Mouse (Mus musculus): Measurements from ENCODE around the gene Tnnc2. TPM values are rescaled to one million over a fixed set of nuclear protein-coding genes. Genes with fewer than 3 reads are reported as not detected.
A peak's percentile ranks its signal among the peaks of the same experiment; 100 is the strongest.

The Tnnc2 gene
- polyA plus RNA-seq, 1 experiment from 2014 or later, result 11.2 TPM

DNA sequence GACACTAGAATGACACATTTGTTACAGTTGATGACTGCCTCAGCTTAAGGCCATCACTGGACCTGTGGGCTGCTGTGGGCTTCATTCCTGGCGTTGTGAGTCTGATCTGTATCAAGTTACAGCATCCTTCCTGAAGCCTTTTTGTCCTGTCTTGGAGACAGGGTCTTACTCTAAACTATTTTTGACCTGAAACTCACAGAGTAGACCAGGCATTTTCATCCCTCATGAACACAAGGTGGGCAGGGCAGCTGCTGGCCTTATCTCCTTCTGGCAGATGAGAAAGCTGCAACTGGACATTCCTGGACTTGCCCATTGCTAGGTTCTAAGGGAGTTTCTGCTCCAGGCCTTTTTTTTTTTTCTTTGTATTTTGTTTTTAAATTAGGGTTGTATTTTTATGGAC, 21.1 kb downstream of the Tnnc2 start:
- Histone ChIP-seq H3K36me3 (replicated peaks; ENCODE audit: control insufficient read depth, insufficient read depth, low read depth, low read length) (peaks cover 26% of the 10 kb centered on the region), H3K9ac (replicated peaks; ENCODE audit: low read length) (no peak overlapping the region), H3K4me3 (ENCODE audit: low read depth, low read length) (no peak overlapping the region), H3K4me1 (ENCODE audit: control insufficient read depth, insufficient read depth, low read length) (no peaks in the 10 kb centered on the region), H3K27me3 (ENCODE audit: control insufficient read depth, insufficient read depth, low read length) (no peaks in the 10 kb centered on the region), H3K9me3 (replicated peaks; ENCODE audit: control insufficient read depth, low read length) (no peaks in the 10 kb centered on the region), H3K27ac (replicated peaks; ENCODE audit: low read depth, low read length) (no peak overlapping the region), H3K4me2 (ENCODE audit: low read depth, low read length) (no peak overlapping the region)
- DNase-seq (ENCODE audit: low spot score), result no peak
- no peak for ATAC-seq (replicated peaks; ENCODE audit: insufficient number of reproducible peaks, low FRiP score, low TSS enrichment, low read depth)
- 60% methylated on average over 1 of the region's 1 CpGs for WGBS

DNA sequence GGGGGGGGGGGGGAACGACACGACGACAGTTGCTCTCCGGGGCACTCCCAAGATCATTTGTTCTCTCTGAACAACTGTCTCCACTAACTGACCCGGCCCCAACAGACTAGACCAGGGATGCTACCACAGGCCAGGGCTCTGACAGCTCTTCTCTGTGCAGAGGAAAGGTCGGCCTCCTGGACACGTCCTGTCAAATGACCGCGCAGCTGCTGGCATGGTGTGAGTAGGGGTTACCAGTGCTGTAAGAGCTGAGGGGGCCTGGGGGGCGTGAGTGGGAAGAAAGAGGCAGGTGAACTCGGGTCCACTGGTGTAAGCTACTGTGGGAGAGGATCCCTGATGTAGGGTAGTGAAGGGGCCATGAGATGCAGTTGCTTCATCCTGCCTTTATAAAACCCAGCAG, 21.9 kb downstream of the Tnnc2 start:
- ATAC-seq (replicated peaks; ENCODE audit: insufficient number of reproducible peaks, low FRiP score, low TSS enrichment, low read depth) (no peak), DNase-seq (ENCODE audit: low spot score) (no peak)
- no peak overlapping the region for H3K4me3 ChIP-seq (ENCODE audit: low read depth, low read length)
- H3K9ac ChIP-seq (replicated peaks; ENCODE audit: low read length), result no peak overlapping the region
- H3K27me3 ChIP-seq (ENCODE audit: control insufficient read depth, insufficient read depth, low read length), result no peaks in the 10 kb centered on the region
- no peak overlapping the region for H3K4me2 ChIP-seq (ENCODE audit: low read depth, low read length)
- peaks cover 23% of the 10 kb centered on the region for H3K36me3 ChIP-seq (replicated peaks; ENCODE audit: control insufficient read depth, insufficient read depth, low read depth, low read length)
- no peaks in the 10 kb centered on the region for H3K4me1 ChIP-seq (ENCODE audit: control insufficient read depth, insufficient read depth, low read length)
- 89% methylated on average over 11 of the region's 11 CpGs for WGBS
- no peak overlapping the region for H3K27ac ChIP-seq (replicated peaks; ENCODE audit: low read depth, low read length)
- H3K9me3 ChIP-seq (replicated peaks; ENCODE audit: control insufficient read depth, low read length), result no peaks in the 10 kb centered on the region

DNA sequence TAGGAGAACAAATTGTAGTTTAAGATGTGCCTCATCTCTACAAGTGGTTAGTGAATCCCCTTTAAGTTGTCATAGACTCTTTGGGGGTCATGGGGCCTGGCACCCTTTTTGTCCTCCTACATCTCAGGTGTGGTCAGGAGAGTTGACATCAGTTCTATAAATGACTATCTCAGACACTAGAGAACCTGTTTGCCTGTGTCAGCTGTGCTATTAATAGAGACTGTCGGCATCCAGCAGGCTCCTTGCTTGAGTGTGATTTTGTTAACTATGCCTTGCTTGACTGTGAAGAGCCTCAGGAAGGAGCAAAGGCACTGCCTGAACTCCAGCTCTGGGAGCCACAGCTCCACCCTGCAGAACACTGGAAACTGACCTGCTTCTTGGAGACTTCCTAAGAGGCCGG, 25.0 kb downstream of the Tnnc2 start:
- H3K4me3 ChIP-seq (ENCODE audit: low read depth, low read length), result no peak overlapping the region
- H3K27me3 ChIP-seq (ENCODE audit: control insufficient read depth, insufficient read depth, low read length), result no peaks in the 10 kb centered on the region
- H3K9me3 ChIP-seq (replicated peaks; ENCODE audit: control insufficient read depth, low read length), result no peaks in the 10 kb centered on the region
- no peak overlapping the region for H3K9ac ChIP-seq (replicated peaks; ENCODE audit: low read length)
- no peak overlapping the region for H3K27ac ChIP-seq (replicated peaks; ENCODE audit: low read depth, low read length)
- no peaks in the 10 kb centered on the region for H3K4me1 ChIP-seq (ENCODE audit: control insufficient read depth, insufficient read depth, low read length)
- ATAC-seq (replicated peaks; ENCODE audit: insufficient number of reproducible peaks, low FRiP score, low TSS enrichment, low read depth) (no peak), DNase-seq (ENCODE audit: low spot score) (no peak)
- WGBS, result 93% methylated on average over 2 of the region's 2 CpGs
- H3K36me3 ChIP-seq (replicated peaks; ENCODE audit: control insufficient read depth, insufficient read depth, low read depth, low read length), result peaks cover 15% of the 10 kb centered on the region
- H3K4me2 ChIP-seq (ENCODE audit: low read depth, low read length), result no peak overlapping the region

DNA sequence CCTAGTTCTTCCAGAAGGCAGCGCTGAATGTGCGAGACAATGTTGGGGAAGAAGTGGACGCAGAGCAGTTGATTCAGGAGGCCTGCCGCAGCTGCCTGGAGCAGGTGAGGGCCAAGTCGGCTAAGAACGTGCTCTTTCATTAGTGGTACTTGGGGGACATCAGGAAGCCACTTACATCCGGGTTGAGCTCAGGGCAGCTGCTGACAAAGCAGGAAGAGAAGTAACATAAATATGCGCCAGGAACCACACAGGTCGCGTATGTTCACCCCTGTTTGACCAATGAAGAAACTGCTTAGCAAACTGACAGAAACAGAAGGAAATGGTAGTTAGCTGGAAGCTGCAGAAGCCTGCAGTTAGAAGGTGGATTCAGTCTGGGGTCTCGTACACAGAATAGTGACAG, 25.7 kb downstream of the Tnnc2 start:
- H3K27me3 ChIP-seq (ENCODE audit: control insufficient read depth, insufficient read depth, low read length), result no peaks in the 10 kb centered on the region
- DNase-seq (ENCODE audit: low spot score) (no peak), ATAC-seq (replicated peaks; ENCODE audit: insufficient number of reproducible peaks, low FRiP score, low TSS enrichment, low read depth) (no peak)
- no peaks in the 10 kb centered on the region for H3K9me3 ChIP-seq (replicated peaks; ENCODE audit: control insufficient read depth, low read length)
- no peak overlapping the region for H3K4me3 ChIP-seq (ENCODE audit: low read depth, low read length)
- no peak overlapping the region for H3K27ac ChIP-seq (replicated peaks; ENCODE audit: low read depth, low read length)
- no peak overlapping the region for H3K9ac ChIP-seq (replicated peaks; ENCODE audit: low read length)
- peaks cover 15% of the 10 kb centered on the region for H3K36me3 ChIP-seq (replicated peaks; ENCODE audit: control insufficient read depth, insufficient read depth, low read depth, low read length)
- H3K4me2 ChIP-seq (ENCODE audit: low read depth, low read length), result no peak overlapping the region
- 88% methylated on average over 11 of the region's 11 CpGs for WGBS
- no peaks in the 10 kb centered on the region for H3K4me1 ChIP-seq (ENCODE audit: control insufficient read depth, insufficient read depth, low read length)

DNA sequence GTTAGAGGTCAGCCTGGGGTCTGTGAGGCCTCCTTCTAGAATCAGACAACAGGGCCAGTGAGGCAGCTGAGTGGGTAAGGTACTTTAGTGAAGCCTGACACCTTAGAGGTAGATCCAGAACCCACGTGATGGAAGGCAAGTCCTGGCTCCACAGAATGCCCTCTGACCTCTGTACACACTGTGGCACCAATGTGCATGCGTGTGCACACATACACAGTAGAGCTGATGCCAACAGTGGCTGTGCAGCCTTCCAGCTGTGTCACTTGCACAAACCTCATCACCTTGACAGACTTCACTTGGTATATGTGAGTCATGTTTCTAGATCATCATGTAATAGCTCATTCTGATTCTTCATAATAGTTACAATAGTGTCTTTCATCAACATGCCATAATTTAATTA, 27.3 kb downstream of the Tnnc2 start:
- Histone ChIP-seq H3K9ac (replicated peaks; ENCODE audit: low read length) (no peak overlapping the region), H3K4me3 (ENCODE audit: low read depth, low read length) (no peak overlapping the region), H3K27me3 (ENCODE audit: control insufficient read depth, insufficient read depth, low read length) (no peaks in the 10 kb centered on the region), H3K27ac (replicated peaks; ENCODE audit: low read depth, low read length) (no peak overlapping the region), H3K9me3 (replicated peaks; ENCODE audit: control insufficient read depth, low read length) (no peaks in the 10 kb centered on the region), H3K36me3 (replicated peaks; ENCODE audit: control insufficient read depth, insufficient read depth, low read depth, low read length) (peaks cover 6% of the 10 kb centered on the region), H3K4me2 (ENCODE audit: low read depth, low read length) (no peak overlapping the region), H3K4me1 (ENCODE audit: control insufficient read depth, insufficient read depth, low read length) (no peaks in the 10 kb centered on the region)
- 82% methylated on average over 2 of the region's 2 CpGs for WGBS
- ATAC-seq (replicated peaks; ENCODE audit: insufficient number of reproducible peaks, low FRiP score, low TSS enrichment, low read depth), result no peak
- DNase-seq (ENCODE audit: low spot score), result no peak

DNA sequence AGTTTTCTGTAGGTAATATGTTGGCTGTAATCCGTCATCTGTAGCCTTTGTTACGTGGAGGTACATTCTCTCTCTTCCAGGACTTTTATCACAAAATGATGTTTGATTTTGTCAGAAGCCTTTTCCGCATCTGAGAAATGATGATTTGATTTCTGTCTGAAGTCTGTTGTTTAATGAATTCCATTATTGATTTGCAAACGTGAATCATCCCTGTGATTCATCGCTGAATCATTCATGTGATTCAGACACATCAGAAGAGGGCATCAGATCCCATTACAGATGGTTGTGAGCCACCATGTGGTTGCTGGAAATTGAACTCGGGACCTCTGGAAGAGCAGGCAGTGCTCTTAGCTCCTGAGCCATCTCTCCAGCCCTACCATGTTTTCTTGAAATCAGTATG, 30.8 kb downstream of the Tnnc2 start:
- peaks cover under 1% of the 10 kb centered on the region for H3K36me3 ChIP-seq (replicated peaks; ENCODE audit: control insufficient read depth, insufficient read depth, low read depth, low read length)
- no peak overlapping the region for H3K27ac ChIP-seq (replicated peaks; ENCODE audit: low read depth, low read length)
- no peak overlapping the region for H3K4me3 ChIP-seq (ENCODE audit: low read depth, low read length)
- no peaks in the 10 kb centered on the region for H3K9me3 ChIP-seq (replicated peaks; ENCODE audit: control insufficient read depth, low read length)
- 89% methylated on average over 6 of the region's 6 CpGs for WGBS
- no peak overlapping the region for H3K9ac ChIP-seq (replicated peaks; ENCODE audit: low read length)
- DNase-seq (ENCODE audit: low spot score) (no peak), ATAC-seq (replicated peaks; ENCODE audit: insufficient number of reproducible peaks, low FRiP score, low TSS enrichment, low read depth) (no peak)
- H3K27me3 ChIP-seq (ENCODE audit: control insufficient read depth, insufficient read depth, low read length), result no peaks in the 10 kb centered on the region
- no peak overlapping the region for H3K4me2 ChIP-seq (ENCODE audit: low read depth, low read length)
- no peaks in the 10 kb centered on the region for H3K4me1 ChIP-seq (ENCODE audit: control insufficient read depth, insufficient read depth, low read length)

DNA sequence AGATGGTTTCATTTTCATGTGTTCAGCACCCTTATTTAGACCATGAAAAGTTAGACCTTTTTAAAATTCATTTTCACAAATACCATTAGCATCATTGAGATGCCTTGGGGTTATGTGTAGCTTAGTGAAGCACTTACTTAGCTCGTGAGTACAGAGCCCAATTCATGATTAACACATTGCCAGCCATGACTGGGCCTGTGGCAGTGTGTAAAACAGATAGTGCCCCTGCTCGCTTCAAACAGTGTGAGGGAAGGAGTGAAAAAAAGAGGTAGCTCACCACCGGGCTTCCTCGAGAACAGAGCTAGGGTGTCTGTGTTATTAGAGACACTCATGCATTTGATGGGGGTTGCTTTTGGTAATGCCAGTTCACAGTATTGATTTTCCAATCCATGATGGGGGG, 31.6 kb downstream of the Tnnc2 start:
- 94% methylated on average over 4 of the region's 4 CpGs for WGBS
- H3K27ac ChIP-seq (replicated peaks; ENCODE audit: low read depth, low read length), result no peak overlapping the region
- H3K4me1 ChIP-seq (ENCODE audit: control insufficient read depth, insufficient read depth, low read length), result no peaks in the 10 kb centered on the region
- H3K27me3 ChIP-seq (ENCODE audit: control insufficient read depth, insufficient read depth, low read length), result no peaks in the 10 kb centered on the region
- H3K9me3 ChIP-seq (replicated peaks; ENCODE audit: control insufficient read depth, low read length), result no peaks in the 10 kb centered on the region
- ATAC-seq (replicated peaks; ENCODE audit: insufficient number of reproducible peaks, low FRiP score, low TSS enrichment, low read depth) (no peak), DNase-seq (ENCODE audit: low spot score) (no peak)
- no peak overlapping the region for H3K4me2 ChIP-seq (ENCODE audit: low read depth, low read length)
- no peaks in the 10 kb centered on the region; the same call in none of the 2 replicates for H3K36me3 ChIP-seq (replicated peaks; ENCODE audit: control insufficient read depth, insufficient read depth, low read depth, low read length)
- no peak overlapping the region for H3K9ac ChIP-seq (replicated peaks; ENCODE audit: low read length)
- no peak overlapping the region for H3K4me3 ChIP-seq (ENCODE audit: low read depth, low read length)

DNA sequence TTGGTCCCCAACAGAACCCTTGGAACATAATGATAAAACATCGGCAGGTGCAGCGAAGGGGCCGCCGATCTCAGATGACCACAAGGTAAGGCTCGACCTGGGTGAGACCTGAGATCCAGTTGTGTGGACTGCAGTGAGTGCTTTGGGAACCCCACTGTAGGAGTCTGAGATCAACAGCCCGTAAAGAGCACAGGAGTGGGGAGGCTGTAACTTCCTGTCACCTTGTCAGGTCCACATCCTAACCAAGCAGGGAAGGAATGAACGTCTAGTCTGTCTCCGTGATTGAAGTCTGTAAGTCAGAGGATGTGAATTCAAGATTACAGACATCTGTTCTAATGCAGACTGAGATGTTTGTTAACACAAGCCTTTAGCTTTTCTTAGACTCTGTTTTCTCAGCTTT, 33.1 kb downstream of the Tnnc2 start:
- Histone ChIP-seq H3K36me3 (replicated peaks; ENCODE audit: control insufficient read depth, insufficient read depth, low read depth, low read length) (no peaks in the 10 kb centered on the region; the same call in 1 of the 2 replicates), H3K4me3 (ENCODE audit: low read depth, low read length) (peak overlapping the region; percentile 85), H3K9ac (replicated peaks; ENCODE audit: low read length) (peak overlapping the region; percentile 84), H3K4me1 (ENCODE audit: control insufficient read depth, insufficient read depth, low read length) (no peaks in the 10 kb centered on the region), H3K27me3 (ENCODE audit: control insufficient read depth, insufficient read depth, low read length) (no peaks in the 10 kb centered on the region), H3K27ac (replicated peaks; ENCODE audit: low read depth, low read length) (no peak overlapping the region), H3K4me2 (ENCODE audit: low read depth, low read length) (peak overlapping the region; percentile 69), H3K9me3 (replicated peaks; ENCODE audit: control insufficient read depth, low read length) (no peaks in the 10 kb centered on the region)
- WGBS, result 54% methylated on average over 8 of the region's 8 CpGs
- ATAC-seq (replicated peaks; ENCODE audit: insufficient number of reproducible peaks, low FRiP score, low TSS enrichment, low read depth) (no peak), DNase-seq (ENCODE audit: low spot score) (no peak)
